Mouse (Mus musculus) E14TG2a.4 (cell line): ENCODE measurements around the gene Gm20696.

ENCODE experiments used
- CTCF ChIP-seq: conservative IDR thresholded peaks from 2 replicates; pipeline ENCODE4 v1.5.1; 2014; ENCODE audit warnings: low read length
- NANOG ChIP-seq: IDR thresholded peaks from 2 replicates; pipeline ENCODE4 v1.6.1; 2014; ENCODE audit warnings: borderline replicate concordance, low read length, mixed read lengths
- POU5F1 ChIP-seq: IDR thresholded peaks from 2 replicates; pipeline ENCODE4 v1.6.1; 2014; ENCODE audit warnings: low read length, borderline replicate concordance

DNA sequence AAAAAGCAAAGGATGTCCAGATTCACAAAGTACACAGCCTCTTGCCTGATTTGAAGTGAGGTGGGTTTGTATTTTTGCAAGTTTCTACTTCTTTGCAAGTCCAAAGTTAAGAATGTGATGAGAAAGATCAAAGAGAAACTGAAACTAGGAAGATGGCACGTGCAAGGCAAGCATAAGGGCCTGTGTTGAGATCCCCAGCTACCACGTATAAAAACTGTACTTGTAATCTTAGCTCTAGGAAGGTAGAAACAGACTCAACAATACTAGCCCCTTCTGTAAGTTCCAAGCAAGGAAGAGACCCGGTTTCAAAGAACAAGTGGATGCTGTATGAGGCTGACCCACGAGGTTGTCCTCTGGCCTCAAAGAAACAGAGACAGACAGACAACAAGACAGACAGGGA lies 234.7 kb downstream of the Gm20696 start:
- no peak for TF ChIP-seq CTCF
- TF ChIP-seq POU5F1 = no peak
- no peak for TF ChIP-seq NANOG
